Mouse (Mus musculus): ENCODE data around the gene Allc. TPM values are rescaled to one million over a fixed set of nuclear protein-coding genes. Genes with fewer than 3 reads are reported as not detected.

The Allc gene
- polyA plus RNA-seq, 2 experiments: not detected

- no peaks in the 10 kb centered on the region for H3K36me3 ChIP-seq (ENCODE audit: control insufficient read depth, insufficient read depth, low read length)
- 0 out of 2 replicates have a peak, but pooled peaks cover 4% of the 10 kb centered on the region for H3K9me3 ChIP-seq (ENCODE audit: control insufficient read depth, low read length)
- H3K9ac ChIP-seq (ENCODE audit: low read depth, low read length, severe bottlenecking): no peak overlapping the region
- H3K4me2 ChIP-seq (replicated peaks; ENCODE audit: low read depth, low read length, severe bottlenecking): no peak overlapping the region
- H3K4me3 ChIP-seq (replicated peaks; ENCODE audit: low read length): no peak overlapping the region
- peaks cover 5% of the 10 kb centered on the region; the same call in 1 of the 2 replicates for H3K27me3 ChIP-seq (ENCODE audit: control insufficient read depth, insufficient read depth, low read length)
- 49% methylated on average over 3 of the region's 3 CpGs for WGBS
- DNase-seq (ENCODE audit: low spot score) (no peak), ATAC-seq (ENCODE audit: low FRiP score, low read depth) (no peak)
- no peak overlapping the region for H3K27ac ChIP-seq (replicated peaks; ENCODE audit: low read depth, low read length)
- no peaks in the 10 kb centered on the region for H3K4me1 ChIP-seq (ENCODE audit: control insufficient read depth, insufficient read depth, low read length)
- no peak for TF ChIP-seq POLR2A (IDR thresholded peaks at IDR 0.05; ENCODE audit: borderline replicate concordance, extremely low read depth, insufficient read depth, insufficient read length)
These were observed 1.7 kb upstream of the Allc start for GRCm38 (mm10) chr12:28584036-28584435.

GRCm38 (mm10) chr12:28579132-28579531 is 3.2 kb downstream of the Allc start:
- no peak for ATAC-seq (ENCODE audit: low FRiP score, low read depth)
- Histone ChIP-seq H3K36me3 (ENCODE audit: control insufficient read depth, insufficient read depth, low read length) (no peaks in the 10 kb centered on the region), H3K9me3 (ENCODE audit: control insufficient read depth, low read length) (no peaks in the 10 kb centered on the region), H3K9ac (ENCODE audit: low read depth, low read length, severe bottlenecking) (no peak overlapping the region), H3K27ac (replicated peaks; ENCODE audit: low read depth, low read length) (no peak overlapping the region), H3K4me2 (replicated peaks; ENCODE audit: low read depth, low read length, severe bottlenecking) (no peak overlapping the region), H3K4me3 (replicated peaks; ENCODE audit: low read length) (no peak overlapping the region), H3K27me3 (ENCODE audit: control insufficient read depth, insufficient read depth, low read length) (no peaks in the 10 kb centered on the region), H3K4me1 (ENCODE audit: control insufficient read depth, insufficient read depth, low read length) (no peaks in the 10 kb centered on the region)
- no peak for DNase-seq (ENCODE audit: low spot score)
- WGBS: 27% methylated on average over 4 of the region's 4 CpGs
- no peak for TF ChIP-seq POLR2A (IDR thresholded peaks at IDR 0.05; ENCODE audit: borderline replicate concordance, extremely low read depth, insufficient read depth, insufficient read length)

GRCm38 (mm10) chr12:28578147-28578546 is 4.2 kb downstream of the Allc start:
- no peaks in the 10 kb centered on the region for H3K4me1 ChIP-seq (ENCODE audit: control insufficient read depth, insufficient read depth, low read length)
- H3K4me2 ChIP-seq (replicated peaks; ENCODE audit: low read depth, low read length, severe bottlenecking): no peak overlapping the region
- H3K9ac ChIP-seq (ENCODE audit: low read depth, low read length, severe bottlenecking): no peak overlapping the region
- no peak for TF ChIP-seq POLR2A (IDR thresholded peaks at IDR 0.05; ENCODE audit: borderline replicate concordance, extremely low read depth, insufficient read depth, insufficient read length)
- no peak overlapping the region for H3K4me3 ChIP-seq (replicated peaks; ENCODE audit: low read length)
- DNase-seq (ENCODE audit: low spot score) (no peak), ATAC-seq (ENCODE audit: low FRiP score, low read depth) (no peak)
- H3K27ac ChIP-seq (replicated peaks; ENCODE audit: low read depth, low read length): no peak overlapping the region
- no peaks in the 10 kb centered on the region for H3K27me3 ChIP-seq (ENCODE audit: control insufficient read depth, insufficient read depth, low read length)
- WGBS: 85% methylated on average over 3 of the region's 3 CpGs
- H3K36me3 ChIP-seq (ENCODE audit: control insufficient read depth, insufficient read depth, low read length): no peaks in the 10 kb centered on the region
- no peaks in the 10 kb centered on the region for H3K9me3 ChIP-seq (ENCODE audit: control insufficient read depth, low read length)

GRCm38 (mm10) chr12:28575366-28576070 is 6.8 kb downstream of the Allc start:
- DNase-seq (ENCODE audit: low spot score): no peak
- Histone ChIP-seq H3K9ac (ENCODE audit: low read depth, low read length, severe bottlenecking) (no peak overlapping the region), H3K4me1 (ENCODE audit: control insufficient read depth, insufficient read depth, low read length) (no peaks in the 10 kb centered on the region), H3K4me2 (replicated peaks; ENCODE audit: low read depth, low read length, severe bottlenecking) (no peak overlapping the region), H3K4me3 (replicated peaks; ENCODE audit: low read length) (no peak overlapping the region), H3K36me3 (ENCODE audit: control insufficient read depth, insufficient read depth, low read length) (no peaks in the 10 kb centered on the region), H3K27me3 (ENCODE audit: control insufficient read depth, insufficient read depth, low read length) (no peaks in the 10 kb centered on the region), H3K27ac (replicated peaks; ENCODE audit: low read depth, low read length) (no peak overlapping the region), H3K9me3 (ENCODE audit: control insufficient read depth, low read length) (no peaks in the 10 kb centered on the region)
- ATAC-seq (ENCODE audit: low FRiP score, low read depth): no peak
- no peak for TF ChIP-seq POLR2A (IDR thresholded peaks at IDR 0.05; ENCODE audit: borderline replicate concordance, extremely low read depth, insufficient read depth, insufficient read length)
- WGBS: 73% methylated on average over 6 of the region's 6 CpGs

GRCm38 (mm10) chr12:28572241-28572640 is 10.1 kb downstream of the Allc start:
- Histone ChIP-seq H3K36me3 (ENCODE audit: control insufficient read depth, insufficient read depth, low read length) (no peaks in the 10 kb centered on the region), H3K9me3 (ENCODE audit: control insufficient read depth, low read length) (no peaks in the 10 kb centered on the region), H3K27ac (replicated peaks; ENCODE audit: low read depth, low read length) (no peak overlapping the region), H3K4me3 (replicated peaks; ENCODE audit: low read length) (no peak overlapping the region), H3K27me3 (ENCODE audit: control insufficient read depth, insufficient read depth, low read length) (no peaks in the 10 kb centered on the region), H3K9ac (ENCODE audit: low read depth, low read length, severe bottlenecking) (no peak overlapping the region), H3K4me1 (ENCODE audit: control insufficient read depth, insufficient read depth, low read length) (no peaks in the 10 kb centered on the region), H3K4me2 (replicated peaks; ENCODE audit: low read depth, low read length, severe bottlenecking) (no peak overlapping the region)
- DNase-seq (ENCODE audit: low spot score) (peak; percentile 15), ATAC-seq (ENCODE audit: low FRiP score, low read depth) (no peak)
- TF ChIP-seq POLR2A (IDR thresholded peaks at IDR 0.05; ENCODE audit: borderline replicate concordance, extremely low read depth, insufficient read depth, insufficient read length): no peak
- WGBS: 75% methylated on average over 2 of the region's 2 CpGs
